Comparison of ENCODE assay signal across 10 mouse cellular contexts in the genomic region with DNA sequence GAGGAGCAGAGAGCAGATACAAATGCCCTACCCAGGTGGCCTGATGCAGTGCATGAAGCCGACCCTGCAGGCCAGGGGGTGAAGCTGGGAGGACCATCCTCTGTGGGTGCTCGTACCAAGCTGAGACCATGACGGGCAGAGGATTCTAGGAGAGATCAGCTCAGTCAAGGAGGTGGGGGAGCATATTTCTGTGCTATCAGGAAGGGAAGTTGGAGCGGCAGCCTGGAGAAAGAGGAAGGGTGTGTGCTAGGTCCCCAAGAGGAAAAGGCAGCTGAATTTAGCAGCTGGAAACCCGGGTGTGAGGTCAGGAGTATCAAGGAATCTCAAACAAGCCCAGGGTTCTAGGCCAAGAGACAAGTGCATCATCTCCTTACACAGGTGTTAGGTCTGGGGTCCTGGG. TPM values are rescaled to one million over a fixed set of nuclear protein-coding genes. Genes with fewer than 3 reads are reported as not detected.
DNase-seq lines count a peak whose midpoint lies in the region; ATAC-seq and TF ChIP-seq lines count a peak whose summit lies in the region.
"Had no signal": no experiment of that assay in that cellular context is flagged by ENCODE, and none has a peak within 500 bp of the region (broad histone marks: within the 10 kb centered on the region; RNA-seq: fewer than 3 reads in every experiment).

No protein-coding gene starts in this region.

- ATAC-seq in liver, embryonic 15.5 days (ENCODE audit: insufficient read depth) = no peak
- ATAC-seq: forebrain, embryonic 15.5 days had no signal

- peak; percentile 21 for DNase-seq in gastrocnemius, adult 18-20 months (ENCODE audit: low spot score)
- DNase-seq in gastrocnemius, postnatal 14 days = no peak
- no peak for DNase-seq in testis, postnatal 14 days (ENCODE audit: low spot score)
- DNase-seq in cerebellum, adult 11-12 months = no peak
- no peak for DNase-seq in left cerebral cortex, postnatal 4 days
- DNase-seq in left cerebral cortex, adult 8-10 months (ENCODE audit: low spot score in 2 of 2) = no peak
- DNase-seq: cerebellum, adult 8-10 months had no signal

- no peak overlapping the region for H3K9ac ChIP-seq in liver, embryonic 15.5 days
- H3K9ac ChIP-seq: forebrain, embryonic 15.5 days had no signal

- intact Hi-C loops in gastrocnemius, postnatal 14 days (cut with DNase I; ENCODE audit: low total_unique reads) = no loop called here
- intact Hi-C loops in left cerebral cortex, postnatal 4 days (cut with DNase I) = no loop called here

- no peaks in the 10 kb centered on the region for H3K9me3 ChIP-seq in liver, embryonic 15.5 days (replicated peaks)
- H3K9me3 ChIP-seq: forebrain, embryonic 15.5 days had no signal

- H3K36me3 ChIP-seq in testis, adult 2 months (ENCODE audit: control insufficient read depth, insufficient read depth, low read length) = no peaks in the 10 kb centered on the region
- H3K36me3 ChIP-seq in liver, embryonic 15.5 days (replicated peaks) = no peaks in the 10 kb centered on the region
- H3K36me3 ChIP-seq: forebrain, embryonic 15.5 days had no signal

- no peaks in the 10 kb centered on the region for H3K27me3 ChIP-seq in testis, adult 2 months (ENCODE audit: control insufficient read depth, insufficient read depth, low read length)
- H3K27me3 ChIP-seq in liver, embryonic 15.5 days = peaks cover 85% of the 10 kb centered on the region

- H3K4me2 ChIP-seq in liver, embryonic 15.5 days = peak overlapping the region; percentile 66; the same call in 1 of the 2 replicates
- H3K4me2 ChIP-seq: forebrain, embryonic 15.5 days had no signal

- H3K4me1 ChIP-seq in testis, adult 2 months (ENCODE audit: control insufficient read depth, insufficient read depth, low read length) = peaks cover 40% of the 10 kb centered on the region
- peaks cover 24% of the 10 kb centered on the region for H3K4me1 ChIP-seq in liver, embryonic 15.5 days (replicated peaks)

- TF ChIP-seq POLR2A in testis, adult 2 months (IDR thresholded peaks at IDR 0.05; ENCODE audit: control insufficient read depth, low read depth, low read length) = no peak

- H3K27ac ChIP-seq in testis, adult 2 months (ENCODE audit: control insufficient read depth, insufficient read depth, low read depth, low read length) = no peak overlapping the region
- no peak overlapping the region for H3K27ac ChIP-seq in liver, embryonic 15.5 days (replicated peaks)
- H3K27ac ChIP-seq: forebrain, embryonic 15.5 days had no signal

- WGBS in liver, embryonic 15.5 days (ENCODE audit: insufficient replicate concordance) = 21% methylated on average over 5 of the region's 5 CpGs

- TF ChIP-seq CTCF in testis, adult 2 months (IDR thresholded peaks at IDR 0.05; ENCODE audit: control insufficient read depth, insufficient read depth, insufficient replicate concordance, low read depth, low read length) = no peak

- peak overlapping the region; percentile 92; the same call in 1 of the 2 replicates for H3K4me3 ChIP-seq in testis, adult 2 months (ENCODE audit: control insufficient read depth, low read depth, low read length)
- no peak overlapping the region for H3K4me3 ChIP-seq in liver, embryonic 15.5 days (replicated peaks)
- H3K4me3 ChIP-seq: forebrain, embryonic 15.5 days had no signal

RNA-seq across cellular contexts. Expression of a gene that starts 59.6 kb away (rescaled TPM):
- total RNA-seq in gastrocnemius, adult 18-20 months (2021) = 1 to 10 TPM; 6.6 to 7.4 TPM
- total RNA-seq in gastrocnemius, postnatal 14 days (2021) = 1 to 10 TPM; 5.4 to 7.5 TPM
- 180 and 199 TPM in 2 replicates for polyA plus RNA-seq in testis, adult 2 months (2012; rRNA removed)
- 9.6 and 12.0 TPM in 2 replicates for polyA plus RNA-seq in liver, embryonic 15.5 days (2015; fragmentation: Nextera tagmentation; extraction: Ambion mirVana)
- total RNA-seq in left cerebral cortex, postnatal 4 days (2021) = 10 to 100 TPM; 49.9 to 52.4 TPM
- 10 to 100 TPM; 46.1 to 50.9 (median 47.7) TPM for total RNA-seq in left cerebral cortex, adult 8-10 months (2022)

Comparison
In these comparisons a context has a peak if more than half of its experiments do, and no peak if none do; other contexts are left out.
1. RNA of a gene that starts 59.6 kb away (total RNA-seq): 49.9 to 52.4 TPM in left cerebral cortex, postnatal 4 days and 46.1 to 50.9 TPM in left cerebral cortex, adult 8-10 months; 5.4 to 7.5 TPM in gastrocnemius, postnatal 14 days and 6.6 to 7.4 TPM in gastrocnemius, adult 18-20 months; every median in the first group is over 4 times any median in the second.